Mouse (Mus musculus): ENCODE results near the gene Gpr142. TPM values are rescaled to one million over a fixed set of nuclear protein-coding genes. Genes with fewer than 3 reads are reported as not detected.

Gene Gpr142
- total RNA-seq, 2 experiments from 2014 or later, result not detected

DNA sequence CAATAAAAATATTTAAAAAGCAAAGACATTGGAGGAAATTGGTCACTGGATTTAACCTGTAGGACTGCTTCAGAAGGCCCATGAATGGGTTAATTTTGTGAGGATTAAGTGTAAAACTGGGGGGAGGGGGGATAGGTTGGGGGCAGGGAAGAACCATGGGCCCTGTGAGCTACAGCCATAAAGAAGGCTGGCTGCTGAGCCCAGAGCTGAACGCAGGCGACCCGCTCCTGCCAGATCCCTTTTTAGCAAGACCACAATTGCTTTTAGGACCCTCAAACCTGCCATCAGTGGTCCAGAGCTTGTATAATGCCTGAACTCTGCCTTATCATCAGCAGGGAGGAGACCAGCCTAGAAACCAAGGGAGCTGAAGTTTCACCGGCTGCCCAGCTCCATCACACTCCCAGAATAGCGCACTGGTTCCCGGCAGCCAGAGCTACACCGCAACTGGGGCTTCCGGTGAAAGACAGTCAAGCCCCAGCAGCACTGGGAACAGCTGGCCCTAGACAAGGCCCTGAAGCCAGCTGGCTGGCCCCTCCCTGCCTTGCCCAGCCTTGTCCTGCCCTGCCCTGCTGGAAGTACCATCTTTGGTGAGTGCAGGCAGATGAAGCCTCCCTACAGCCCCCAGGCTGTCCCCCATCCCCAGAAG lies 45.2 kb downstream of the Gpr142 start:
- DNase-seq (ENCODE audit: low spot score), result peak; percentile 83

- no peak for DNase-seq (ENCODE audit: low spot score)
These were observed 45.9 kb downstream of the Gpr142 start for GRCm38 (mm10) chr11:114844464-114845220.

DNA sequence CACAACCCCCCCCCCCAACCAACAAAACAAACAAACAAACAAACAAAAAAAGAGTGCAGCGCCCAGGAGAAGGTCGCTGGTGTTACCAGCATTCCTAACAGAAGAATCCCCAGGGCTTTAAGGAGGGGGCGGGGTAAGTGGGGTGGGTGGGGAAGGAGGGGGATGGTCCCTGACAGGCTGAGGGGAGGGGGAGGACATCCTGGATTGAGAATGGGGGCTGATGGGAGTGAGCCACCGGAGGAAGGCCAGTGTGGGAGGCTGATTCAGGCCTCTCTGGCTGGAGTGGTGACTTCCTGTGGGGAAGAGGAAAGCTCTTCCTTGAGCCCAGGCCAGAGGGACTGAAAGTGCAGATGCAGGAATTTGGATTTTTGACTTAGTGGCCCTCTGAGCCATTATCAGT lies 47.6 kb downstream of the Gpr142 start:
- no peak for DNase-seq (ENCODE audit: low spot score)

DNA sequence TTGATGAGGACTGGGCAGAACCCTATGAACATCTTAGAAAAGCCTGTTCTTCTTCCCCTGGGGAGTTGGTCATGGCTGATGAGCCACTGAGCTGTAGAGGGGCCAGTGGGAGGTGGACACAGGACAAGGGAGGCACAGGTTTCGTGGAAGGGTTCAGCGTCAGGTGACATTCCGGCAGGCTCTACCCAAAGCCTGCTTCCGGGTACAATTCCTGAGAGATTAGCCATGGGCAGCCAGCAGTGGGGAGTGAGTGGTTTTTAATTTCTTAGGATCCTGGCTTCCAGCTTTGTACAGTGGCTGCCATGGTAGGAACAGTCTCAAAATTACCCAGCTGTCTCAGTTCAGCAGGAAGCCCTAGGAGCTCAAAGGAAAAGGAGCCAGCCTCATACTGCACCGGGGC lies 48.3 kb downstream of the Gpr142 start:
- no peak for DNase-seq (ENCODE audit: low spot score)

DNA sequence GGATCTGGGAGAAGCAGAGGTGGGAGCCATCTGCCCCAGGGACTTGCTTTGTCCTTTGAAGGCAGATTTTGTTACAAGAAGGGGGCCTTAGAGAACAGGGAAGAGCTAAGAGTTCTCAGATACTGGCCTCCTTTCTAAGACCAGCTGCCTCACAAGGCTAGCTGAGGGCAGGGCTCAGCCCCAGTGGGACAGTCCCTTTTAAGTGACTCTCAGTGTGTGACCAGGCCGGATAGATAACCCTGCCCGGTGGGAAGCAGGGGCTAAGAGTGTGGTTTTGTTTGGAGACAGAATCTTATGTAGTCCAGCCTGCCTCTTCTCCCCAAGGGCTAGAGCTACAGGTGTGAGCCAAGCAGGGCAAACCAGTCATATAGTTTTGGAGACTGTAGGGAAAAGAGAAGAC lies 50.8 kb downstream of the Gpr142 start:
- no peak for DNase-seq (ENCODE audit: low spot score)

DNA sequence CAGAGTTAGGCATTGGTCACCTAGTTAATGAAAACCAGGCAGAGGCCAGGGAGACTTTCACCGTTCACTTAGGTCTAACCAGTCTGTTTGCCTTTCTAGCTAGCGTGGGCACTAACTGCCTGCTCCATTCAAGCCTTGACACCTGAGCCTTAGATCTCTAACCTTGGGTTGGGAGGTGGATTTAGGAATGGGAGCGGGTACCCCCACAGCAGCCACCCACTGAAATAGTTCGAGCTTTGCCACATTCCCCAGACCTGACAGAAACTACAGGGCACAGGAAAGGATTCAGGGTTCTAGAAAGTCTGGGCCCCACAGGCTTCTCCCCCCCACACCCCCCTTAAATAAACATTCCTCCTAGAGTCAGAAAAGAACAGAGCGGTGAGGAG lies 51.3 kb downstream of the Gpr142 start:
- no peak for DNase-seq (ENCODE audit: low spot score)

DNA sequence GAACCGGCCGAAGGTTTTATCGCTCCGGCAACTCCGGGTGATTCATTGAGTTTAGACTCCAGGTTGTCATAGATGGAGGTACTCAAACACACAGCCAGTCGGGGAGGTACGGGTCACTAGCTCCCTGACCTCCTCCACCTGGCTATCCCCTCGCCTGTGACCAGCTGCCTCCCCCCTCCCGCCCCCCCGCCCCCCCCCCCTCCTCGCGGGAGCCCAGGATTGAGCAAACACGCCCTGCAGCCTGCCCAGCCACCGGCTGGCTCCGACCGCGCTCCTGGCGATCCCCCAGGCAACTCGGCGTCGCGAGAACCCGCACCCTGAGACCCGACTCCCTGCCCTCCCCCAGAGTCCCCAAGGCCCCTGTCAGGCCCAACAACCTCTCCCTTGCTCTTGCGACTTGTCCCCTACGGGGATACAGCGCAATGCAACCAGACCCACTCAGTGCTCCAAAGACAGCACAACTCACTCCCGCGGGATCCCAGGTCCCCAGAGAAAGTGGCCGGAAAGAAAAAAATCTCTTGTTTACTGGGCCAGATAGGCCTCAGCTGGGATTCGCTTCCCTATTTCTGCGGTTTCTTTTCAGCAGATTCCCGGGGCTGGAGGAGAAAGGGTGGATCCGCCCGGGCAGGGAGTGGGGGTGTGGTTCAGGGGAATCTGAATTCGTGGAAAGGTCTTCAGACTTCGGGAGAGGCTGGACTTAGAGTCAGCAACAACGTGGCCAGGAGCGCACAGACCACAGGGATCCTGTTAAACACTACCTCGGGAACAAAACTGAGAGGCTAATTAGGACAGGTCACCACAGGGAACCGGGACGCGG lies 51.9 kb downstream of the Gpr142 start, which contains the start of gene Gprc5c:
TSS of gene Gprc5c (plus strand) at position 701 of the 817 bp plus-strand sequence.
- peak; percentile 57 for DNase-seq (ENCODE audit: low spot score)

DNA sequence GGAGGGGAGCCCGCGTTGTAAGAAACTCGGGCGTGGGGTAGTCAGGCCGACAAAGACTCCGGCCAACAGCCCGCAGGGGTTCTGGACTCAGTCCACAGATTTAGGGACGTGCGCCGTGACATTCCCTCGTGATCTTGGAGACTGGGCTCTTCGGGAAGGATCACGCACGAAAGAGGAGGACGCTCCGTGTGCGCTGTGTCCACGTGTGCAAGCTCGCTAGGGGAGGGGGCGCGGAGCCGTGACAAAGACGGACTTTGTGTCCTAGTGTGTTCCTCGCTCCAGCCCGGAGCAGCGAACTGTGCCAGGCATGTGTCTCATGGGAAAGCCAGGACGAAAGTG lies 52.5 kb downstream of the Gpr142 start:
- DNase-seq (ENCODE audit: low spot score), result peak; percentile 40

DNA sequence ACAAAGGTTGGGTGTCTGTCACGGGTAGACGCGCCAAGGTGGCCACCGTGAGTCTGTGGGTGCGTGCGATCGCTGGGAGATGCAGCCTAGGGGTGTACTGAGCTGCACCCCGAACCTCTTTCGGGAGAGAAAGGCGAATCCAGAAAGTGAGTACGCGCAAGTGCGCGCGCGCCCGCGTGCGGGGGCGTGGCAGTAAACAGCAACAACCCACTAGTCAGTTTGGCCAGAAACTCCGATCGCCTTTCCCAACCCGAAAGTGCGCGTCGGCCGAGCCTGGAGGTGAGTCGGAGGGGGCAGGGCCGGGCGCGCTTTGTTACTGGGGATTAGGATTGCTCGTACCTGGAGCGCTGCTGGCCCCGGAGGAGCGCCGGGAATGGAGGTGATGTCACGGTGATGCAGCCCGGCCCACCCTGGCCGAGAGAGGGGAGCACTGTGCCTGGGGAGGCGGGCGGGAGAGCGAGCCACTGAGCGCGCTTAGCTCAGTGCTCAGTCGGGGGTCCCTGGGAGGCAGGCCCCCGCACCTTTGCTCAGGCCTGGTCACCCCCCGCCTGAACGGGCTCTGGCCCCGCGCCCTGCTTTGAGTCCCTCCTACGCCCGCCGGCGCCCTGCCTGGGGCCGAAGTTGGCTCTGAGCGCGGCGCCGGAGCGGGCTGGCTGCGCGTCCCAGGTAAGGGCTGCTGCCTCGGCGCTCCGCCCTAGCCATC lies 53.0 kb downstream of the Gpr142 start:
- peak; percentile 69 for DNase-seq (ENCODE audit: low spot score)

DNA sequence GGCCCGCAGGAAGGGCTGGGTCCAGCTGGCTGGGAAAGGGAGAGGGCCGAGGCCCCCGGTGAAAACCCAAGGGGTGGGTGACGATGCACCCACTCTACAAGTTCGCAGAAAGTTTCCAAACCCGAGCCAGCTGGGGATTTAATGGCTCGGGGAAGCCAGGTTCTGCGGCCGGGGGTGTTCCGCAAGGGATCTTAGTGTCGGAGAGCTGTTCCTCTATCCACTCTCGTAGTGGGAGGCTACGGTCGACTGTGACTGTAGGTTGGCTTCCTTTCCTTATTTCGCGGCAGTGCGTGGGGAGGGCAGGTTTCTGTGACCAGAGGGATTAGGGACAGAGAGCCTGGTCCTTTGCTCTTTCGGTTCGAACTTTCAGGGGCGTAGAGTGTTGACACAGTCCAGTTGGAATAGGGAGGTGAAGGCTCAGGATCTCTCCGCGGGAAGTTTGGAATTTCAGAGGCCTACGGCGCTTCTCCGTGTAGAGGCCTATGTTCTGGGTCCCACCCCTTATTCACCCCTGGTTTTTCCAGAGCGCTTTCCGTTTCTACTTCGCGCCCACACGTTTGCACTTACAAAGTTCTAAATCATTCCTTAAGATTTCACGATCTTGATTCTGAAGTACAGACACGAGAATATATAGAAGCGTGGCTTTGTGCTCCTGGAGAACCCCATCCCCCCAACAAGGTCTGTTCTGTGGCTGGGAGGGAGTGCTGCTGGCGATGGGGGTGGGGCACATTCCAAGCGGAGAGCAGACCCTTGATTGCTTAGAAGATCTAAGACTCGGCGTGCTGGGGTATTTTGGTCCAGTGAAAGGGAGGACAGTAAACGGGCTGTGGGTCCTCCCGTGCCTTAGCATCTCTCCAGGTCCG lies 53.8 kb downstream of the Gpr142 start:
- no peak for DNase-seq (ENCODE audit: low spot score)

DNA sequence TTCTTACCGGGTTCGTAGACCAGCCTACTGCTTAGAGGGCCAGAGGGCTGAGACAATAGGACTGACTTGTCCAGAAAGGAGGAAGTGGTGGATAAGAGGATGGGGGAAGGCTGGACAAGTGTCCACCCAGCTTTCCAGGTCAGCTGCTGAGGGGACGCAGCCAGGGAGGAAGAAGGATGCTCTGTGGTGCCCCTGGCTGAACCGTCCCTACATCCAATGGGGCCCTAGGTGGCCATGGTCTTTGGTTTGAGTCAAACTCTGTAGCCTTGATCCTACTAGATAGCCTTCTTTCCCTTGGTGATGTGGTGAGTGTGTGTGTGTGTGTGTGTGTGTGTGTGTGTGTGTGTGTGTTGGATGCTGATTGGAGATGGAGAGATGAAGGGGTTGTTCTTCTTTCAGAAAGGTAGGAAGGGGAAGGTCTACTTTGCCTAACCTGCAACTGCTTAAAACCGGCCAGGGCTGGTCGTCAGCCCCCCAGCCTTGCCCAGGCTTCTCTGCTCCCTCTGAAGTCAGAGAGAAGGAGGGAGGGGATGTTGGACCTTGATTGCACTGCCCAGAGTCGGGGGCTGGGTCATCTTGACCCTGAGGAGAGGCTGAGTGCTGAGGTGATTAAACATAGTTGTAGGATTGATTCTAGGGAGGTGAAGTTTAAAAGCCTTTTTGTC lies 54.6 kb downstream of the Gpr142 start:
- no peak for DNase-seq (ENCODE audit: low spot score)

GRCm38 (mm10) chr11:114854581-114854980 lies 55.9 kb downstream of the Gpr142 start:
- DNase-seq (ENCODE audit: low spot score), result no peak

DNA sequence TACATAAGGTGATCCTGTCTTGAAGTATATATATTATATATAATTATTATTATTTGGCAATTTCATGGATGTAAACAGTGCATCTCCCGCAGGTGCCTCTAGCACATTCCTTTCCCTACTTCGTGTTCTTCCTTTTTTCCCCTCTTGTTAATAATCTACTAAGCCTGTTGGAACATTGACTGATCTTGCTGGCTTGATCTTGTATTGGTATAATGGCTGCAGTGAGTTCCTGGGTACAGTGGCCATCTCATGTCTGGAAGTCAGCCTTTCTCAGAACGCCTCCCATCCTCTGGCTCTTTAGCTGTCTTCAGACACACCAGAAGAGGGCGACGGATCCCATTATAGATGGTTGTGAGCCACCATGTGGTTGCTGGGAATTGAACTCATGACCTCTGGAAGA lies 57.4 kb downstream of the Gpr142 start:
- DNase-seq (ENCODE audit: low spot score), result no peak

Other genes starting within 250 kb of the Gpr142 start
- 100 to 1,000 TPM; 619 to 713 TPM for gene Rpl38, start 130.4 kb upstream of the Gpr142 start, total RNA-seq (2021)
- gene Ttyh2, start 123.5 kb upstream of the Gpr142 start, total RNA-seq (2021), result 10 to 100 TPM; 15.6 to 16.7 TPM
- under 1 TPM; 0.07 to 0.12 TPM for gene Dnaic2, start 71.5 kb upstream of the Gpr142 start, total RNA-seq (2021)
- 1 to 10 TPM in 1 of 2 experiments, under 1 TPM in 1; 0.57 to 1.1 TPM for gene Kif19a, start 33.5 kb upstream of the Gpr142 start, total RNA-seq (2021)
- not detected for gene Btbd17, start 3.0 kb upstream of the Gpr142 start, total RNA-seq (2021)
- 10 to 100 TPM; 39.7 to 43.7 TPM for gene Gprc5c, start 52.2 kb downstream of the Gpr142 start, total RNA-seq (2021)
- under 1 TPM; 0.59 to 0.81 TPM for gene Cd300a, start 91.1 kb downstream of the Gpr142 start, total RNA-seq (2021)
- gene Cd300lb, start 135.5 kb downstream of the Gpr142 start, total RNA-seq (2021), result under 1 TPM; 0.09 to 0.24 TPM
- gene Cd300c, start 170.2 kb downstream of the Gpr142 start, total RNA-seq (2021), result not detected
- under 1 TPM; 0.11 to 0.33 TPM for gene Cd300ld, start 191.0 kb downstream of the Gpr142 start, total RNA-seq (2021)
- under 1 TPM; 0.21 to 0.32 TPM for gene Cd300c2, start 203.0 kb downstream of the Gpr142 start, total RNA-seq (2021)
- gene Cd300ld2, start 217.3 kb downstream of the Gpr142 start, total RNA-seq (2021), result not detected
- not detected for gene Cd300ld4, start 228.1 kb downstream of the Gpr142 start, total RNA-seq (2021)
- 1 to 10 TPM in 1 of 2 experiments, not detected in 1; 2.7 TPM for gene Cd300ld5, start 238.8 kb downstream of the Gpr142 start, total RNA-seq (2021)
- gene Cd300ld3, start 249.5 kb downstream of the Gpr142 start, total RNA-seq (2021), result 1 to 10 TPM; 1.8 to 2.0 TPM